ENCODE assay signal across 7 mouse cellular contexts in genomic region chr14:106011991-106012427, GRCm38 (mm10).
A peak's percentile ranks its signal among the peaks of the same experiment; 100 is the strongest.
DNase-seq lines count a peak whose midpoint lies in the region; ATAC-seq lines count a peak whose summit lies in the region.

No protein-coding gene starts in this region.

- no peak for DNase-seq in limb, embryonic 10.5 days (ENCODE audit: low spot score)
- DNase-seq in brain, adult 2 months (ENCODE audit: low read depth, low spot score): peak; percentile 75
- peak; percentile 38 to 43 for DNase-seq in heart, postnatal 36 days
- DNase-seq in right cerebral cortex, adult 2 months (ENCODE audit: low spot score in 2 of 2): peak; percentile 30 to 40

- WGBS in limb, embryonic 15.5 days: 66% methylated on average over 6 of the region's 6 CpGs
- 91% methylated on average over 6 of the region's 6 CpGs for WGBS in limb, embryonic 10.5 days

- H3K9me3 ChIP-seq in limb, embryonic 15.5 days: no peaks in the 10 kb centered on the region
- no peaks in the 10 kb centered on the region for H3K9me3 ChIP-seq in limb, embryonic 10.5 days (replicated peaks)

- no peaks in the 10 kb centered on the region for H3K4me1 ChIP-seq in limb, embryonic 15.5 days
- H3K4me1 ChIP-seq in limb, embryonic 10.5 days: no peaks in the 10 kb centered on the region

- no peaks in the 10 kb centered on the region for H3K27me3 ChIP-seq in limb, embryonic 15.5 days
- no peaks in the 10 kb centered on the region for H3K27me3 ChIP-seq in limb, embryonic 10.5 days (ENCODE audit: low read depth, poor library complexity, severe bottlenecking)

- no peak overlapping the region for H3K4me2 ChIP-seq in limb, embryonic 15.5 days

- H3K27ac ChIP-seq in limb, embryonic 15.5 days: peak overlapping the region; percentile 47; the same call in 1 of the 2 replicates
- H3K27ac ChIP-seq in limb, embryonic 10.5 days: no peak overlapping the region

- intact Hi-C loops in heart, postnatal 36 days (cut with DNase I): no loop called here

- ATAC-seq in limb, embryonic 15.5 days (ENCODE audit: insufficient number of reproducible peaks, low FRiP score, low TSS enrichment, low read depth): peak; percentile 48
- no peak for ATAC-seq in megakaryocyte, adult 5-6 weeks (ENCODE audit: poor library complexity, severe bottlenecking)
- ATAC-seq in megakaryocyte progenitor cell, adult 5-6 weeks (replicated peaks; ENCODE audit: poor library complexity): no peak

- H3K4me3 ChIP-seq in limb, embryonic 15.5 days: no peak overlapping the region
- no peak overlapping the region for H3K4me3 ChIP-seq in limb, embryonic 10.5 days

- no peak overlapping the region for H3K9ac ChIP-seq in limb, embryonic 15.5 days

- H3K36me3 ChIP-seq in limb, embryonic 15.5 days: no peaks in the 10 kb centered on the region
- no peaks in the 10 kb centered on the region for H3K36me3 ChIP-seq in limb, embryonic 10.5 days
